Mouse (Mus musculus) hindbrain, postnatal 0 days (tissue): ENCODE measurements around the gene Nptx1. TPM values are rescaled to one million over a fixed set of nuclear protein-coding genes. Genes with fewer than 3 reads are reported as not detected.

Experiments used
- ATAC-seq: fragments of 200-750 bp; cut with Nextera tagmentation; 2 replicates; pipeline ENCODE4 v1.8.0; 2017; ENCODE audit warnings: mild to moderate bottlenecking, moderate TSS enrichment, moderate library complexity
- DNase-seq: peaks from one replicate; pipeline ENCODE4 v3.0.0-alpha.2; 2015; ENCODE audit warnings: low spot score
- H3K27ac ChIP-seq: fragments of 300-500 bp; sonication (generic); 2 replicates; pipeline ENCODE4 v1.5.1; 2014; ENCODE audit warnings: mild to moderate bottlenecking
- H3K27me3 ChIP-seq: fragments of 300-500 bp; sonication (generic); 2 replicates; pipeline ENCODE4 v1.6.1; 2014; ENCODE audit warnings: low read length, mixed read lengths; ENCODE audit not compliant: insufficient read depth
- H3K36me3 ChIP-seq: fragments of 300-500 bp; sonication (generic); 2 replicates; pipeline ENCODE4 v1.6.1; 2014; ENCODE audit warnings: low read length, mixed read lengths; ENCODE audit not compliant: insufficient read depth
- H3K4me1 ChIP-seq: fragments of 300-500 bp; sonication (generic); 2 replicates; pipeline ENCODE4 v1.6.1; 2014; ENCODE audit warnings: antibody characterized with exemption, low read length, mixed read lengths; ENCODE audit not compliant: insufficient read depth
- H3K4me2 ChIP-seq: fragments of 300-500 bp; sonication (generic); 2 replicates; pipeline ENCODE4 v1.6.1; 2014; ENCODE audit warnings: low read depth, mild to moderate bottlenecking, low read length, moderate library complexity, mixed read lengths
- H3K4me3 ChIP-seq: fragments of 300-500 bp; sonication (generic); 2 replicates; pipeline ENCODE4 v1.5.1; 2014; ENCODE audit warnings: low read length
- H3K9ac ChIP-seq: fragments of 300-500 bp; sonication (generic); replicated peaks from 2 replicates; pipeline ENCODE4 v1.6.1; 2014; ENCODE audit warnings: mild to moderate bottlenecking, low read length, moderate library complexity, mixed read lengths
- H3K9me3 ChIP-seq: fragments of 300-500 bp; sonication (generic); 2 replicates; pipeline ENCODE4 v1.6.1; 2016; ENCODE audit warnings: low read length, mixed read lengths
- CTCF ChIP-seq: IDR thresholded peaks from 2 replicates; pipeline ENCODE4 v1.5.1; 2016; ENCODE audit warnings: antibody characterized with exemption, control low read depth, low read depth
- WGBS: fragments of 180-500 bp; shearing (Covaris S2); extraction: QIAGEN DNeasy Blood & Tissue Kit; methylation state at CpG from one replicate; pipeline ENCODE4 v1.1.7; 2014; 5-methylcytosine and 5-hydroxymethylcytosine counted together
- polyA plus RNA-seq: library from polyadenylated mRNA; unstranded; fragments of >200 nt; fragmentation: Nextera tagmentation; extraction: Ambion mirVana; gene quantifications from 2 replicates; pipeline ENCODE4 v1.2.1, GENCODE M21; 2015
- total RNA-seq: library from RNA; depleted of rRNA; stranded (reverse); fragments of >200 nt; gene quantifications from 2 replicates; pipeline ENCODE4 v1.2.3, GENCODE M21; 2014; rRNA removed

The Nptx1 gene
- total and polyA plus RNA-seq, 2 experiments from 2014 or later, result 10.1 to 27.0 TPM

- DNase-seq (no peak), ATAC-seq (no peak)
- Histone ChIP-seq H3K4me1 (peaks cover 11% of the 10 kb centered on the region), H3K9ac (no peak overlapping the region), H3K4me2 (no peak overlapping the region), H3K9me3 (no peaks in the 10 kb centered on the region), H3K27me3 (no peaks in the 10 kb centered on the region), H3K27ac (no peak overlapping the region), H3K36me3 (peaks cover 12% of the 10 kb centered on the region; the same call in 1 of the 2 replicates), H3K4me3 (no peak overlapping the region)
- WGBS, result 84% methylated on average over 5 of the region's 5 CpGs
- no peak for TF ChIP-seq CTCF
Observed at GRCm38 (mm10) chr11:119496147-119496546, 51.4 kb downstream of the Nptx1 start.

GRCm38 (mm10) chr11:119493516-119493915 lies 54.0 kb downstream of the Nptx1 start:
- no peak for ATAC-seq

GRCm38 (mm10) chr11:119492830-119493229 lies 54.7 kb downstream of the Nptx1 start:
- Histone ChIP-seq H3K27ac (no peak overlapping the region), H3K4me3 (no peak overlapping the region), H3K4me1 (peaks cover 11% of the 10 kb centered on the region), H3K9ac (no peak overlapping the region), H3K9me3 (no peaks in the 10 kb centered on the region), H3K4me2 (peak overlapping the region; percentile 91), H3K27me3 (no peaks in the 10 kb centered on the region), H3K36me3 (0 out of 2 replicates have a peak, but pooled peaks cover 4% of the 10 kb centered on the region)
- DNase-seq, result no peak
- no peak for TF ChIP-seq CTCF
- 95% methylated on average over 6 of the region's 6 CpGs for WGBS
- ATAC-seq, result no peak

More at GRCm38 (mm10) chr11:119493516-119493915, 54.0 kb downstream of the Nptx1 start:
- 82% methylated on average over 4 of the region's 4 CpGs for WGBS
- no peaks in the 10 kb centered on the region for H3K36me3 ChIP-seq
- no peaks in the 10 kb centered on the region for H3K27me3 ChIP-seq
- no peak for DNase-seq
- TF ChIP-seq CTCF, result no peak
- H3K4me3 ChIP-seq, result no peak overlapping the region
- no peak overlapping the region for H3K27ac ChIP-seq
- no peak overlapping the region for H3K4me2 ChIP-seq
- H3K9ac ChIP-seq, result no peak overlapping the region
- no peaks in the 10 kb centered on the region for H3K9me3 ChIP-seq
- H3K4me1 ChIP-seq, result peaks cover 11% of the 10 kb centered on the region

- WGBS, result 5% methylated on average over 27 of the region's 27 CpGs
- Histone ChIP-seq H3K27me3 (no peaks in the 10 kb centered on the region), H3K9me3 (no peaks in the 10 kb centered on the region), H3K36me3 (0 out of 2 replicates have a peak, but pooled peaks cover 4% of the 10 kb centered on the region), H3K27ac (peak overlapping the region; percentile 94), H3K4me3 (peak overlapping the region; percentile 80), H3K4me1 (peaks cover 11% of the 10 kb centered on the region), H3K9ac (peak overlapping the region; percentile 84), H3K4me2 (peak overlapping the region; percentile 91)
- no peak for TF ChIP-seq CTCF
- DNase-seq (no peak), ATAC-seq (no peak)
Observed at GRCm38 (mm10) chr11:119491690-119492087, 55.9 kb downstream of the Nptx1 start.

- Histone ChIP-seq H3K36me3 (0 out of 2 replicates have a peak, but pooled peaks cover 4% of the 10 kb centered on the region), H3K4me1 (peaks cover 11% of the 10 kb centered on the region), H3K27me3 (no peaks in the 10 kb centered on the region), H3K9ac (peak within 1 kb of the TSS; percentile 84), H3K4me2 (peak within 1 kb of the TSS; percentile 91), H3K27ac (peak within 1 kb of the TSS; percentile 94), H3K4me3 (peak within 1 kb of the TSS; percentile 80), H3K9me3 (no peaks in the 10 kb centered on the region)
- 2% methylated on average over 66 of the region's 66 CpGs for WGBS
- peak; percentile 97 for ATAC-seq
- peak; percentile 99 for DNase-seq
- peak; percentile 99 for TF ChIP-seq CTCF
Observed at GRCm38 (mm10) chr11:119490861-119491689, 56.5 kb downstream of the Nptx1 start, which contains the start of gene Endov. TSS of gene Endov (plus strand) at chr11:119491347.

Other genes with a start within 250 kb of the Nptx1 start
- 144 and 154 TPM in 2 replicates for gene Eif4a3, start 247.7 kb downstream of the Nptx1 start, total RNA-seq
- 248 and 258 TPM in 2 replicates for gene Eif4a3, start 247.7 kb downstream of the Nptx1 start, polyA plus RNA-seq
- gene Card14, start 240.0 kb downstream of the Nptx1 start, total RNA-seq, result 1.7 and 1.9 TPM in 2 replicates
- gene Card14, start 240.0 kb downstream of the Nptx1 start, polyA plus RNA-seq, result 0.72 and 0.81 TPM in 2 replicates
- 4.8 and 8.5 TPM in 2 replicates for gene Sgsh, start 192.2 kb downstream of the Nptx1 start, total RNA-seq
- 5.0 and 6.2 TPM in 2 replicates for gene Sgsh, start 192.2 kb downstream of the Nptx1 start, polyA plus RNA-seq
- 6.7 and 9.6 TPM in 2 replicates for gene Slc26a11, start 192.2 kb downstream of the Nptx1 start, total RNA-seq
- 5.4 and 5.7 TPM in 2 replicates for gene Slc26a11, start 192.2 kb downstream of the Nptx1 start, polyA plus RNA-seq
- gene Rnf213, start 154.7 kb downstream of the Nptx1 start, total RNA-seq, result 8.7 and 9.0 TPM in 2 replicates
- gene Rnf213, start 154.7 kb downstream of the Nptx1 start, polyA plus RNA-seq, result 0.94 and 1.5 TPM in 2 replicates
- 39.9 and 50.5 TPM in 2 replicates for gene Endov, start 56.4 kb downstream of the Nptx1 start, total RNA-seq
- gene Endov, start 56.4 kb downstream of the Nptx1 start, polyA plus RNA-seq, result 12.8 and 13.4 TPM in 2 replicates
- 60.8 and 69.0 TPM in 2 replicates for gene Rptor, start 55.2 kb upstream of the Nptx1 start, total RNA-seq
- gene Rptor, start 55.2 kb upstream of the Nptx1 start, polyA plus RNA-seq, result 8.6 and 8.7 TPM in 2 replicates